8 mouse cellular contexts compared by ENCODE assay signal in the genomic region with DNA sequence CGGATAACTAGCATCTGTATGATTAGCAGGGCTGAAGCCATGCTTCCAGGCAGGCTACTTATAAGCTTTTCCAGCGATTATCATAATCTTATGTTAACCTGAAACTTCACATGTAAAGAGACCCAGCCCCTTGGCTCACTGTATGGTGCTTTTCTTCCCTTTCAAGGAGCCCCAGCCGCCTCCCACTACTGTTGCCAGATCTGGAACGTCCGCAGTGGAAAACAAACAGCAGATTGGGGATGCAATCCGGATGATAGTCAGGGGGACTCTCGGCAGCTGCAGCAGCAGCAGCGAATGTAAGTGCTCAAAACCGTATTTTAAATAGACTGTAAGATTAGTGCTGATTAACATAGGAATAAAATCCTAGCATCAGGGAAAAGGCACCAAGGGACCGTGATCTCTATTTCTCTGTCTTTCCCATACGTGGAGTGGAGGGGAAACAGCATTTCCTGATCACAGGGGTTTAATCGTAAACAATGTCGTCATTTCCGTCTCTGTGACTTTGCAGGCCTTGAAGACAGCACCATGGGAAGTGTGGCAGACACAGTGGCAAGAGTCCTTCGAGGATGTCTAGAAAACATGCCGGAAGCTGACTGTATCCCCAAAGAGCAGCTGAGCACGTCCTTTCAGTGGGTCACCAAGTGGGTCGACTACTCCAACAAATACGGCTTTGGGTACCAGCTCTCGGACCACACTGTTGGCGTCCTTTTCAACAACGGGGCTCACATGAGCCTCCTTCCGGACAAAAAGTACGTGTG. TPM values are rescaled to one million over a fixed set of nuclear protein-coding genes. Genes with fewer than 3 reads are reported as not detected.
A peak's percentile ranks its signal among the peaks of the same experiment; 100 is the strongest.
DNase-seq lines count a peak whose midpoint lies in the region; ATAC-seq and TF ChIP-seq lines count a peak whose summit lies in the region.

No protein-coding gene starts in this region.

- TF ChIP-seq CTCF in stomach, postnatal 0 days (IDR thresholded peaks at IDR 0.05; ENCODE audit: low read depth), result no peak

- peak overlapping the region; percentile 69 for H3K27ac ChIP-seq in heart, embryonic 16.5 days (ENCODE audit: low read length)
- peak overlapping the region; percentile 24 for H3K27ac ChIP-seq in lung, embryonic 15.5 days
- H3K27ac ChIP-seq in stomach, postnatal 0 days (replicated peaks), result no peak overlapping the region

- no peaks in the 10 kb centered on the region for H3K9me3 ChIP-seq in heart, embryonic 16.5 days (replicated peaks; ENCODE audit: control insufficient read depth, low read length)
- H3K9me3 ChIP-seq in lung, embryonic 15.5 days, result no peaks in the 10 kb centered on the region
- no peaks in the 10 kb centered on the region for H3K9me3 ChIP-seq in stomach, postnatal 0 days (ENCODE audit: control insufficient read depth, low read length)

- TF ChIP-seq EP300 in stomach, postnatal 0 days (optimal IDR thresholded peaks at IDR 0.05), result no peak

- H3K4me2 ChIP-seq in heart, embryonic 16.5 days (ENCODE audit: low read depth, low read length), result peak overlapping the region; percentile 70
- peak overlapping the region; percentile 85 for H3K4me2 ChIP-seq in lung, embryonic 15.5 days
- H3K4me2 ChIP-seq in stomach, postnatal 0 days (replicated peaks; ENCODE audit: low read depth), result peak overlapping the region; percentile 21

- H3K4me3 ChIP-seq in heart, embryonic 16.5 days (ENCODE audit: low read length), result peak overlapping the region; percentile 40
- peak overlapping the region; percentile 83 for H3K4me3 ChIP-seq in lung, embryonic 15.5 days
- H3K4me3 ChIP-seq in stomach, postnatal 0 days (ENCODE audit: low read depth, low read length), result peak overlapping the region; percentile 3; the same call in 1 of the 2 replicates

- ATAC-seq in heart, embryonic 16.5 days (replicated peaks; ENCODE audit: extremely low read depth, insufficient read depth, low FRiP score), result no peak
- no peak for ATAC-seq in lung, embryonic 15.5 days (ENCODE audit: borderline replicate concordance, extremely low read depth, low FRiP score, low TSS enrichment)
- no peak for ATAC-seq in stomach, postnatal 0 days (ENCODE audit: low FRiP score, low TSS enrichment)

- H3K9ac ChIP-seq in heart, embryonic 16.5 days (ENCODE audit: low read length), result peak overlapping the region; percentile 66
- H3K9ac ChIP-seq in lung, embryonic 15.5 days, result peak overlapping the region; percentile 13; the same call in 1 of the 2 replicates
- H3K9ac ChIP-seq in stomach, postnatal 0 days (ENCODE audit: low read length), result no peak overlapping the region

- H3K27me3 ChIP-seq in heart, embryonic 16.5 days (ENCODE audit: control insufficient read depth, insufficient read depth, low read length), result no peaks in the 10 kb centered on the region
- no peaks in the 10 kb centered on the region for H3K27me3 ChIP-seq in lung, embryonic 15.5 days
- no peaks in the 10 kb centered on the region for H3K27me3 ChIP-seq in stomach, postnatal 0 days (ENCODE audit: control insufficient read depth, insufficient read depth, low read length)

- DNase-seq in right cerebral cortex, adult 2 months (ENCODE audit: low spot score in 2 of 2), result peak; percentile 27 to 28
- no peak for DNase-seq in right cerebral cortex, adult 18-20 months
- DNase-seq in stomach, postnatal 0 days (ENCODE audit: low spot score), result no peak
- DNase-seq in cerebellum, adult 18-20 months, result no peak
- no peak for DNase-seq in thymus, postnatal 25 days
- no peak for DNase-seq in MN1 (ENCODE audit: low spot score)

- H3K4me1 ChIP-seq in heart, embryonic 16.5 days (ENCODE audit: control insufficient read depth, insufficient read depth, low read length), result peaks cover 16% of the 10 kb centered on the region
- peaks cover 20% of the 10 kb centered on the region for H3K4me1 ChIP-seq in lung, embryonic 15.5 days
- H3K4me1 ChIP-seq in stomach, postnatal 0 days (replicated peaks; ENCODE audit: control insufficient read depth, insufficient read depth), result no peaks in the 10 kb centered on the region

- WGBS in heart, embryonic 16.5 days, result 51% methylated on average over 24 of the region's 24 CpGs
- 53% methylated on average over 24 of the region's 24 CpGs for WGBS in lung, embryonic 15.5 days
- WGBS in stomach, postnatal 0 days, result 73% methylated on average over 24 of the region's 24 CpGs

- H3K36me3 ChIP-seq in heart, embryonic 16.5 days (ENCODE audit: control insufficient read depth, insufficient read depth), result peaks cover 41% of the 10 kb centered on the region
- peaks cover 41% of the 10 kb centered on the region for H3K36me3 ChIP-seq in lung, embryonic 15.5 days
- H3K36me3 ChIP-seq in stomach, postnatal 0 days (ENCODE audit: control insufficient read depth, insufficient read depth, low read length), result peaks cover 16% of the 10 kb centered on the region

RNA-seq across cellular contexts. Expression of a gene that starts 3.8 kb away (rescaled TPM):
- 88.5 and 99.1 TPM in 2 replicates for polyA plus RNA-seq in heart, embryonic 16.5 days (2015; fragmentation: Nextera tagmentation; extraction: Ambion mirVana)
- 257 and 260 TPM in 2 replicates for polyA plus RNA-seq in lung, embryonic 15.5 days (2015; fragmentation: Nextera tagmentation; extraction: Ambion mirVana)
- polyA plus RNA-seq in stomach, postnatal 0 days (2015; fragmentation: Nextera tagmentation; extraction: Ambion mirVana), result 41.5 and 47.6 TPM in 2 replicates

RNA-seq across cellular contexts. Expression of a gene that starts 41.7 kb away (rescaled TPM):
- polyA plus RNA-seq in heart, embryonic 16.5 days (2015; fragmentation: Nextera tagmentation; extraction: Ambion mirVana), result 0.16 and 0.38 TPM in 2 replicates
- polyA plus RNA-seq in lung, embryonic 15.5 days (2015; fragmentation: Nextera tagmentation; extraction: Ambion mirVana), result 0.56 and 0.72 TPM in 2 replicates
- polyA plus RNA-seq in stomach, postnatal 0 days (2015; fragmentation: Nextera tagmentation; extraction: Ambion mirVana), result 0.06 and 0.07 TPM in 2 replicates

Comparison
In these comparisons a context has a peak if more than half of its experiments do, and no peak if none do; other contexts are left out.
1. DNase-seq: peak in right cerebral cortex, adult 2 months (2 of 2); none in right cerebral cortex, adult 18-20 months (single experiment), stomach, postnatal 0 days (single experiment), cerebellum, adult 18-20 months (0 of 2), thymus, postnatal 25 days (single experiment) and MN1 (single experiment).
2. H3K4me2 ChIP-seq: peak in every context shown above with its lines; median percentile 85 in lung, embryonic 15.5 days; 70 in heart, embryonic 16.5 days; 21 in stomach, postnatal 0 days.
3. H3K4me3 ChIP-seq: peak in every context shown above with its lines; median percentile 83 in lung, embryonic 15.5 days; 40 in heart, embryonic 16.5 days; 3 in stomach, postnatal 0 days.